Mouse (Mus musculus) lung, embryonic 15.5 days (tissue): ENCODE measurements at regions not wholly inside any gene's neighbourhood (a gene's known extent, or its start where the extent isn't known, plus 50 kb on each side); places are given as distances from the start of the nearest gene placed in this dataset.

Source experiments
- ATAC-seq: fragments of 200-750 bp; cut with Nextera tagmentation; 2 replicates; pipeline ENCODE4 v1.8.0; 2017; ENCODE audit warnings: moderate number of reproducible peaks, borderline replicate concordance; ENCODE audit not compliant: low FRiP score, low TSS enrichment; ENCODE audit errors: extremely low read depth
- H3K27ac ChIP-seq: fragments of 300-500 bp; sonication (generic); 2 replicates; pipeline ENCODE4 v1.5.1; 2015; ENCODE audit warnings: moderate library complexity, mild to moderate bottlenecking, inconsistent platforms
- H3K27me3 ChIP-seq: fragments of 300-500 bp; sonication (generic); 2 replicates; pipeline ENCODE4 v1.6.1; 2015; ENCODE audit warnings: inconsistent platforms
- H3K36me3 ChIP-seq: fragments of 300-500 bp; sonication (generic); 2 replicates; pipeline ENCODE4 v1.6.1; 2015; ENCODE audit warnings: inconsistent platforms
- H3K4me1 ChIP-seq: fragments of 300-500 bp; sonication (generic); 2 replicates; pipeline ENCODE4 v1.6.1; 2015; ENCODE audit warnings: inconsistent platforms
- H3K4me2 ChIP-seq: fragments of 300-500 bp; sonication (generic); 2 replicates; pipeline ENCODE4 v1.6.1; 2015; ENCODE audit warnings: inconsistent platforms, mild to moderate bottlenecking, moderate library complexity
- H3K4me3 ChIP-seq: fragments of 300-500 bp; sonication (generic); 2 replicates; pipeline ENCODE4 v1.5.1; 2015; ENCODE audit warnings: mild to moderate bottlenecking, inconsistent platforms
- H3K9ac ChIP-seq: fragments of 300-500 bp; sonication (generic); 2 replicates; pipeline ENCODE4 v1.6.1; 2015; ENCODE audit warnings: inconsistent platforms
- H3K9me3 ChIP-seq: fragments of 300-500 bp; sonication (generic); 2 replicates; pipeline ENCODE4 v1.6.1; 2016; ENCODE audit warnings: inconsistent platforms
- WGBS: fragments of 180-500 bp; shearing (Covaris S2); methylation state at CpG from one replicate; pipeline ENCODE4 v1.1.7; 2015; 5-methylcytosine and 5-hydroxymethylcytosine counted together

DNA sequence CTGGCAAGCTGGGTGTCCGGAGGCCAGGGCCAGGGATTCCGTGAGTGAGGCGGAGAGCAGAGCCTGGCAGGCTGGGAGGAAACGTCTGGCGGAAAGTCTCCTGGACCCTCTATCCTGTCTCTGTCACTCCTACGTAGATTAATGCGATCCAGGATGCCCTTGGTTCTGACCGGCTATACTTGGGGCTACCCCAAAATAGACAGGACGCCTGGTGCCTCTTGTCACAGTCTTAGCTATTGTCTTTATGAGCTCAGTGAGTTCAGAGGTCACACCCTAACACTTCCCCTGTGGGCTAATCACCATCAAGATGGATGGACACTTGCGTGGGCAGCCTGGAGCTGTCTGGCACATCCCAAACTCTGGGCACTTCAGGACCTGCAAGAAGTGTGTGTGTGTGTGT lies 258.9 kb downstream of the Dhx35 start:
- 41% methylated on average over 10 of the region's 10 CpGs for WGBS
- peak; percentile 82 for ATAC-seq
- Histone ChIP-seq H3K9me3 (no peaks in the 10 kb centered on the region), H3K27me3 (no peaks in the 10 kb centered on the region), H3K9ac (no peak overlapping the region), H3K4me1 (0 out of 2 replicates have a peak, but pooled peaks cover 7% of the 10 kb centered on the region), H3K27ac (no peak overlapping the region), H3K4me2 (no peak overlapping the region), H3K4me3 (no peak overlapping the region), H3K36me3 (no peaks in the 10 kb centered on the region)

- no peaks in the 10 kb centered on the region for H3K27me3 ChIP-seq
- 55% methylated on average over 4 of the region's 4 CpGs for WGBS
Measured at GRCm38 (mm10) chr2:159053936-159054335, 259.3 kb downstream of the Dhx35 start.

DNA sequence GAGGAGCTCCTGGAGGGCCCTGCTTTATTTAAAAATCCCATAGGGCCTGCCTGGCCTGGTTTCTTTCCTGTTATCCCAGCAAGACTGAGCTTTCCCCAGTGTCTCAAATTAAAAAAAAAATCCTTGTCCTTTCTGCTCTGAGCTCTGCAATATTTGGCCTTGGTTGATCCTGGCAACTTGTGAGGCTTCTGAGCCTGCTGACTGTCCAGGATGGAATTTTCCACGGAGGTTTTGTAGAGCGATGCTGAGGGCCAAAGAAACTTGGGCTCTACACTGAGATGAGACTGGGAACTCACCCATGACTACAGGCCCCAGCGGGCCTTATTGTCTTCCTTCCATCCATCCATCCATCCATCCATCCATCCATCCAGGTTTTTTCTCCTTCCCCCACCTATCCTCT lies 259.8 kb downstream of the Dhx35 start:
- ATAC-seq, result no peak
- Histone ChIP-seq H3K4me3 (no peak overlapping the region), H3K9me3 (no peaks in the 10 kb centered on the region), H3K27ac (no peak overlapping the region), H3K4me1 (0 out of 2 replicates have a peak, but pooled peaks cover 7% of the 10 kb centered on the region), H3K4me2 (no peak overlapping the region), H3K36me3 (no peaks in the 10 kb centered on the region), H3K9ac (no peak overlapping the region), H3K27me3 (no peaks in the 10 kb centered on the region)
- 88% methylated on average over 3 of the region's 3 CpGs for WGBS

More at GRCm38 (mm10) chr2:159053936-159054335, 259.3 kb downstream of the Dhx35 start:
- Histone ChIP-seq H3K36me3 (no peaks in the 10 kb centered on the region), H3K4me3 (no peak overlapping the region), H3K27ac (no peak overlapping the region), H3K9ac (no peak overlapping the region), H3K9me3 (no peaks in the 10 kb centered on the region), H3K4me1 (0 out of 2 replicates have a peak, but pooled peaks cover 7% of the 10 kb centered on the region), H3K4me2 (no peak overlapping the region)
- peak; percentile 51; the same call in 1 of the 2 replicates for ATAC-seq

DNA sequence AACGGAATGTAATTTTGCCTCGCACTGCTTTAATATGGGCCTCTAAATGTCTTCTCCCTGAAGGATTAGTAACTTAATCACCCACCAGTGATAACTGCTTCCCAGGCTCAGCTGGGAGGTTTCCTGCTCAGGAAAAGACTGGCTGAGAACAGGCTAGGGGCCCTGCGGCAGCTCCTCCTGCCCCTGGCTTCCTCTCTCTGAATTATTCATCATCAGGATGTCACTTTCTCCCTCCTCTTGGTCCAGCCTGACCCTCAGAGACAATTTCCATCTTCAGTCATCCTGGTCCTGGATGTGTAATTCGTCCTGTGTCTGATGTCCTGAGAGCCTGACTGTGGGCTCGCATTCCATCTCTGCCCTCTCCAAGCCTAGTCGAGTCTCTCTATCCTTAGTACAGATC lies 261.2 kb downstream of the Dhx35 start:
- H3K36me3 ChIP-seq, result no peaks in the 10 kb centered on the region
- 0 out of 2 replicates have a peak, but pooled peaks cover 7% of the 10 kb centered on the region for H3K4me1 ChIP-seq
- H3K9ac ChIP-seq, result no peak overlapping the region
- no peak overlapping the region for H3K4me2 ChIP-seq
- no peak overlapping the region for H3K4me3 ChIP-seq
- no peak overlapping the region for H3K27ac ChIP-seq
- no peaks in the 10 kb centered on the region for H3K9me3 ChIP-seq
- no peak for ATAC-seq
- WGBS, result 49% methylated on average over 6 of the region's 6 CpGs
- H3K27me3 ChIP-seq, result no peaks in the 10 kb centered on the region

DNA sequence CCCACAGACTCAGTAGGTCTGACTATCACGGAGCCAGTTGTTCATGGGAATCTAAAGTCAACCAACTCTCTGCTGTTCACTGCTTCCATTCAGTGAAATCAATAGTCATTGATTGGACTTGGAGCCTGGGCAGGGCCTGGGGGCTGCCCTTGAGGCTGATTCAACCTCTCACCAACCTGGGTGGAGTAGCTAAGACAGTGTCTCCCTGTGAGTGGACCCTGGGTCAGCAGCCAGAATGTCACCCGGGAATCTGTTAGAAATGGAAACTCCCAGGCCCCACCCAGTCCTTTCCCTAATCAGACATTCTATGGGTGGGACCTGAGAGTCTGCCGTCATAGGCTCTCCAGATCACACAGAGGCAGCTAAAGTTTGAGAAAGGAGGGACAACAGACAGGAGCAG lies 262.4 kb downstream of the Dhx35 start:
- 0 out of 2 replicates have a peak, but pooled peaks cover 7% of the 10 kb centered on the region for H3K4me1 ChIP-seq
- WGBS, result 68% methylated on average over 3 of the region's 3 CpGs
- no peak for ATAC-seq
- H3K4me2 ChIP-seq, result no peak overlapping the region
- no peak overlapping the region for H3K27ac ChIP-seq
- no peaks in the 10 kb centered on the region for H3K36me3 ChIP-seq
- no peak overlapping the region for H3K9ac ChIP-seq
- no peak overlapping the region for H3K4me3 ChIP-seq
- no peaks in the 10 kb centered on the region for H3K27me3 ChIP-seq
- no peaks in the 10 kb centered on the region for H3K9me3 ChIP-seq

- H3K36me3 ChIP-seq, result no peaks in the 10 kb centered on the region
- no peak overlapping the region for H3K9ac ChIP-seq
- no peak overlapping the region for H3K27ac ChIP-seq
- no peaks in the 10 kb centered on the region for H3K9me3 ChIP-seq
- no peak overlapping the region for H3K4me2 ChIP-seq
- H3K4me1 ChIP-seq, result 0 out of 2 replicates have a peak, but pooled peaks cover 7% of the 10 kb centered on the region
- no peaks in the 10 kb centered on the region for H3K27me3 ChIP-seq
- no peak for ATAC-seq
- no peak overlapping the region for H3K4me3 ChIP-seq
- 52% methylated on average over 5 of the region's 5 CpGs for WGBS
Measured at GRCm38 (mm10) chr2:159057506-159057905, 262.9 kb downstream of the Dhx35 start.

DNA sequence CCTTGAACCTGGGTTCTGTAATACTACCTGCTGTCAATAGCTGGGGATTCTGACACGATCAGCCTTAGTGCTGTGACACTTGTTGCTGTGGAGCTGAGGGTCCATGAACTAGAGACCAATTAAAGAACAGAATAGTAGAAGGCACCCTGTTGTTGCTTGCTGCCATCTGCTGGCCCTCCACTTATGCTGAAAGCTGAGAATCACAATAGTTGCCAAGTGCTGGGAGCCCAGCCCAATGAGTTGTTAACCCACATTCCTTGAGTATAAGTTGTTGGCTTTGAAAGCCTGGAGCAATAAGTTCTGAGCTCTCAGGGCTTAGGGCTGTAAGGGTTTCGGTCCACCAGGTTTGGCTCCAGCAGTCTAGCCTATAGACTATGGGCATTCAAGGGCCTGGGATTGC lies 267.7 kb downstream of the Dhx35 start:
- Histone ChIP-seq H3K9ac (no peak overlapping the region), H3K4me1 (0 out of 2 replicates have a peak, but pooled peaks cover 3% of the 10 kb centered on the region), H3K4me2 (no peak overlapping the region), H3K36me3 (no peaks in the 10 kb centered on the region), H3K27me3 (no peaks in the 10 kb centered on the region), H3K9me3 (no peaks in the 10 kb centered on the region), H3K27ac (no peak overlapping the region), H3K4me3 (no peak overlapping the region)
- no peak for ATAC-seq
- WGBS, result 85% methylated on average over 2 of the region's 2 CpGs

DNA sequence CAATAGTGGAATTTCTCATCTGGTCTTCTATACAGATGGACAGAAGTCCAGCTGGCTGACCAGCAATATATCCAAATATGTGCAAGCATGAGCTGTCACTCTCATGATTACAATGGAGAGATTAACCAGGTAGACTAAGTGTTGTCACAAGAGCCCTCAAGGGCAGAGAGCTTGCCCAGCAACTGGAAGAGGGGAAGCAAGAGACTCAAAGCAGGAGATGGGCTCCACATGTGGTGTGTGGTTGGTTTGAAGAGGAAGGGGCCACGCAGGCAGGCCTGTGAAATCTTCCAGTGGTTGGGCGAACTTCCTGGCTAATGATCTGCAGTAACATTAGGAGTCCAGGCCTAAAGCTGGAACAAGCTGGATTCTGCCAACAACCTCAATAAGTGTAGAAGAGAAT lies 268.1 kb downstream of the Dhx35 start:
- H3K4me1 ChIP-seq, result no peaks in the 10 kb centered on the region
- no peak overlapping the region for H3K4me3 ChIP-seq
- WGBS, result 83% methylated on average over 2 of the region's 2 CpGs
- no peaks in the 10 kb centered on the region for H3K27me3 ChIP-seq
- no peak overlapping the region for H3K9ac ChIP-seq
- no peak for ATAC-seq
- H3K36me3 ChIP-seq, result no peaks in the 10 kb centered on the region
- H3K4me2 ChIP-seq, result no peak overlapping the region
- H3K27ac ChIP-seq, result no peak overlapping the region
- no peaks in the 10 kb centered on the region for H3K9me3 ChIP-seq

GRCm38 (mm10) chr2:159064403-159064970 lies 269.9 kb downstream of the Dhx35 start:
- Histone ChIP-seq H3K4me2 (no peak overlapping the region), H3K36me3 (no peaks in the 10 kb centered on the region), H3K4me1 (0 out of 2 replicates have a peak, but pooled peaks cover 5% of the 10 kb centered on the region), H3K27ac (no peak overlapping the region), H3K4me3 (no peak overlapping the region), H3K9me3 (no peaks in the 10 kb centered on the region), H3K27me3 (no peaks in the 10 kb centered on the region), H3K9ac (no peak overlapping the region)
- no peak for ATAC-seq
- 73% methylated on average over 9 of the region's 9 CpGs for WGBS

DNA sequence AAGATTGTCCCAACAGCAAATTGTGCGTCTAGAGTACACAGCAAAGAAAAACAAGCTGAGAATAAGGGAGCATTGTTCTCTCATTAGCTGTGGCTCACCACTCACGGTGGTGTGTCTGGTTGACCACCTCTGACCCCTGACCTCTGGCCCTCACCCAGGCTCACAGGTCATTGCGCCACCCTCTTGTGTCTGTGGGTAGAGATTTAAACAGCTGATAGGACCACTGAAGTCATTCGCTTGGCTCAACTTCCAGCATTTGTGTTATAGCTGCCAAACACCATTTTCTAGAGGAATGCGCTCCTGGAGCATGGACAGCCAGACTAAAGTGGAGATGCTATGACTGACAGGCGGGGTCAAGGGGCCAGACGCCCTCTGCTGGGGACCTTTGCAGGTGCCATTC lies 272.9 kb downstream of the Dhx35 start:
- H3K4me2 ChIP-seq, result no peak overlapping the region
- no peak overlapping the region for H3K9ac ChIP-seq
- no peak overlapping the region for H3K27ac ChIP-seq
- H3K36me3 ChIP-seq, result no peaks in the 10 kb centered on the region
- H3K4me1 ChIP-seq, result 0 out of 2 replicates have a peak, but pooled peaks cover 5% of the 10 kb centered on the region
- WGBS, result 56% methylated on average over 7 of the region's 7 CpGs
- no peaks in the 10 kb centered on the region for H3K27me3 ChIP-seq
- no peaks in the 10 kb centered on the region for H3K9me3 ChIP-seq
- ATAC-seq, result no peak
- H3K4me3 ChIP-seq, result no peak overlapping the region

DNA sequence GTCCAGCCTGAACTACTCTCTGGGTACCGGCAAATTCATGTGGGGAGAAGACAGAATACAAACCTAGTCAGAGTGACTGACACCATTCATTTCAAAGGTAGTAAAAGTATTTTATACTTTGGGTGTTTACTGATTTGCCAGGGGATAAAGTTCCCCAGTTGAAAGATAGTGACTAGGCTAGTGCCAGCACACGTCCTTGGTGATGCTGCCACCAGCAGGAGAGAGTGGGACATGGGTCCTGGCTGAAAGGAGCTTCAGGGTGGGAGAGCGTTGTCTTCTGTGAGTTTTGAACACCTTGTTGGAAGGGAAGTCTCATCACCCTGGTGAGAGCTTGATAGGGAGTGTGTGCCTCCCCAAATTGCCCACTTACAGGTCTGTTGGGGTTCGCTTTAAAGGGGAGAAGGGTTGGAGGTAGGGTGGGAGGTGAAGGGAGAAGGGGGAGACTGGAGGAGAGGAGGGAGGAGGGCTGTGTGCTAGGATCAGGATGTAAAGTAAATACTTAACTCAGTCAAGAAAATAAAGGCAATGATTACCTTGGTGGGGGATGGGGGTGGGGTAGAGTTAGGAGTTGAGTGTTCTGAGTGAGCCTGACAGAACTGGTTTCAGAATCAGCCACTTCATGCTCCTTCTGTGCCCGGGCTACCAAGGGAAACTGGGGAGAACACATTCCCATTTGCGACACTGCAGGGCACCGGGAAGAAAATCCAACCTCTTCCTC lies 273.9 kb downstream of the Dhx35 start:
- 43% methylated on average over 7 of the region's 7 CpGs for WGBS
- H3K4me1 ChIP-seq, result 0 out of 2 replicates have a peak, but pooled peaks cover 5% of the 10 kb centered on the region
- no peak overlapping the region for H3K4me3 ChIP-seq
- H3K9me3 ChIP-seq, result no peaks in the 10 kb centered on the region
- H3K36me3 ChIP-seq, result no peaks in the 10 kb centered on the region
- H3K4me2 ChIP-seq, result no peak overlapping the region
- peak; percentile 64 for ATAC-seq
- no peak overlapping the region for H3K9ac ChIP-seq
- H3K27ac ChIP-seq, result peak overlapping the region; percentile 66
- H3K27me3 ChIP-seq, result no peaks in the 10 kb centered on the region

DNA sequence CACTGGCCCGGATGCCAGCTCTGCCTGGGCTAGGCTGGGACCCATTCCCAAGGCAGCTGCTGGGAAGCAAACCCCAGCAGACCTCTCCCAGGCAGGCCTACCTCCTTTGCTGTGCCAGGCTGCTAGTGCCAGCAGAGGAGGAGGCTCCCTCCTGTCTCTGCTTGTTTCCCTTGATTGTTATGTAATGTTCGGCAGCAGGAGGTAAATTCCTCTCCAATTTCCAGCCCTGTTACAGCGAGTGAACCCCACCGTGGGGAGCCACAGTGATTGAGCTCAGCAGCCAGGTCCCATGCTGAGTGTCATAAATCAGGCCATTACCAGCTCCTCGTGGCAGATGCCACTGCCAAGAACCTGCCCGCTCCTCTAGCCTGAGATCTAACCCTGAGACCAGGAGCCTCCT lies 274.6 kb downstream of the Dhx35 start:
- H3K4me3 ChIP-seq, result no peak overlapping the region
- H3K27ac ChIP-seq, result peak overlapping the region; percentile 66
- no peaks in the 10 kb centered on the region for H3K27me3 ChIP-seq
- 23% methylated on average over 6 of the region's 6 CpGs for WGBS
- no peak overlapping the region for H3K9ac ChIP-seq
- no peak overlapping the region for H3K4me2 ChIP-seq
- no peaks in the 10 kb centered on the region for H3K9me3 ChIP-seq
- no peak for ATAC-seq
- H3K36me3 ChIP-seq, result no peaks in the 10 kb centered on the region
- 0 out of 2 replicates have a peak, but pooled peaks cover 5% of the 10 kb centered on the region for H3K4me1 ChIP-seq
